Mouse (Mus musculus) right cerebral cortex, postnatal 25 days (tissue): ENCODE results near the gene Cdiptos.

Source experiments
- DNase-seq: peaks from one replicate; pipeline ENCODE4 v3.0.0; 2022

The Cdiptos gene

DNA sequence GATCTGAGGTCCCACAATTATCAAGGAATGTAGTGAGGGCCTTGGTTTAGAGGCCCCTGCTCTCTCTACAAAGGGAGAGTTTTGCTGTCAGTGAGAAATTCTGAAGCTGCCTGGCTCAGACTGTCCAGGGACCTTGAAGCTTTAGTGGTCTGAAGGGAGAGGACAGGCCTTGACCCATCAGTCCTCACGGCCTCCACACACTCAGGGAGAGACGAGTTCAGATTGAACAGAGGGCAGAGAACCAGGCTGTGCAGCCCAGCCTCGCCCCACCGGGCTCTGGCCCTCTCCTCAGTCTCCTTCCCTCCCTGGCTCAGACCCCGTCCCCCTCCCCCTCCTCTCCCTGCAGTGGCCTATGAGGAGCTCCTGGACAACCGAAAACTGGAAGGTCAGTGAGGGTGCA, 8.5 kb downstream of the Cdiptos start:
- no peak for DNase-seq

- DNase-seq = no peak
These were observed 10.3 kb downstream of the Cdiptos start for GRCm38 (mm10) chr7:126965568-126965967.

DNA sequence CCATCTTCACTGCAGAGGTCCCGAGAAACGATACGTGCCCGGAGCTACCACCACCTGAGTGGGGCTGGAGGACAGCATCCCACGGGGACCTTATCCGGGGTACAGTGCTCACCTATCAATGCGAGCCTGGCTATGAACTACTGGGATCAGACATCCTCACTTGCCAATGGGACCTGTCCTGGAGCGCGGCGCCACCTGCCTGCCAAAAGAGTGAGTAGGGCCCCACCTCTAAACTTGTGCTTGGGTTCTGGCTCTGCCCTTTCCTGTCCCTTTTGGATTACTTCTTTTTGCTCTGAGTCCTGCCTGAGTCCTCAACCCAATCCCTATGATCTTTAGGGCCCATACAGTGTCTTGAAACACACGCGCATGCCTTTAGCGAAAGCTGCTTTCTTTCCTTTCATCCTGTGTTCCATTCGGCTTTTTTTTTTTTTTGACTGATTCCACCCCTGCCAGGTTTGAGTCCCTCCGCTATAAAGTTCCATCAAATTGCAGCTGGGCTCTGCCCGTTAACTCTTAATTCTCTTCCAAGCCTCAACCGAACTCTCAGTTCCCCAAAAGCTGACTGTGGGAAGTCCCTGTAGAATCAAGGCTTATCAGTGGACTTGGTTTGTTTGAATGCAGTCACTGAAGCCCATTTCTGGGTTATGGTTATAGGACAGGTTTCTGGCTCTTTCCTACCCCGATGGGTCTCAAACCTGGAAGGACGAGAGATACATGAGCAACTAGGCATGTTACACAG, 12.2 kb downstream of the Cdiptos start:
- DNase-seq = no peak

DNA sequence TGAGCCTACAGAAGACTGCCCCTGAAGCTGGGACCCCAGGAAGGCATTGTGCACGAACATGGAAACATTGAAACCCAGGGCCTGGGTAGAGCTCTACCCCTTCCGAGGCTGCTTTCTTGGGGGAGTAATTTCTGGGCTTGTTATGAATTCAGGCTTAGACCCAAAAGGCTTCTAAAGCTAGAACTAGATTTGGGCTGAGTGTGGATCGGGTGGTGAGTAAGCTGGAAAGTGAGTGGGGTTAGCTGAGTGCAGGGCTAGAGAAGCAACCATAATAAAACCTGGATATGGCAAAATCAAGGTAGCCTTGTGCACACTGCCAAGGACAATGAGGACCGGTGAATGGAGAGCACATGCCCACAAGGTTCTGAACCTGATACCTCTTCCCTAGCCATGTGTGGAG, 13.9 kb downstream of the Cdiptos start:
- DNase-seq = no peak

- DNase-seq = no peak
These were observed 14.8 kb downstream of the Cdiptos start for GRCm38 (mm10) chr7:126961095-126961494.

DNA sequence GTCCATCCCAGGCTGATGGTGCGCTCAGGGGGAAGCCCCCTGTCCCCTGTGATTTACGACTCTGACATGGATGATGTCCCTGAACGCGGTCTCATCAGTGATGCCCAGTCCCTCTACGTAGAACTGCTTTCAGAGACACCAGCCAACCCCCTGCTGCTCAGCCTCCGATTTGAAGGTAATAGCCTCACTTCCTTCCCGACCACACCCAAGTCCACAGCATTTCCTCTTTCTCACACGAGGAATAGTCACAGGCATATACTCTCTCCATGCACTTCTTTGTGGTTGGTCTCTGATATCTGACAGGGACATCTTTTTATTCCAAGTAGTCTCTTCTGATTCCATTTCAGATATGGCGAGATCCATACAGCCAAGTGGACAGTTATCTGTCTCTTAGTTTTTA, 16.1 kb downstream of the Cdiptos start:
- DNase-seq = no peak

DNA sequence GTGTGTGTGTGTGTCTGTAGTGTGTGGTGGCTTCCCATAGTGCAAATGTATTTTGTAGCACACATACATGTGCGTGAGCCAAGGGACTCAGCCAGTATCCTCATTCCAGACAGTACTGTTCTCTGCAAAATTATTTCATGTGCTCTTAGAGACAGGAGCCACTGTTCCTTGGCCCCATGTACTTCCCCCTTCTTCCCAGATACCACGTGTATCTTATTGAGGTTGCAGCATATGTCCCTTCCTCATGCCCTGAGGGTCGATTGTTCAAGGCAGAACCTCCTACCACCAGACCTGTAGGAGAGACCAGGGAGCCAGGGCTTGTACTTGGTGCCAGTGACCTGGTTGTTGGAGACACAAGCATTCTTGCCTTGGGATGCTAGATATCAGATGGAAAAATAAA, 20.8 kb downstream of the Cdiptos start:
- no peak for DNase-seq

DNA sequence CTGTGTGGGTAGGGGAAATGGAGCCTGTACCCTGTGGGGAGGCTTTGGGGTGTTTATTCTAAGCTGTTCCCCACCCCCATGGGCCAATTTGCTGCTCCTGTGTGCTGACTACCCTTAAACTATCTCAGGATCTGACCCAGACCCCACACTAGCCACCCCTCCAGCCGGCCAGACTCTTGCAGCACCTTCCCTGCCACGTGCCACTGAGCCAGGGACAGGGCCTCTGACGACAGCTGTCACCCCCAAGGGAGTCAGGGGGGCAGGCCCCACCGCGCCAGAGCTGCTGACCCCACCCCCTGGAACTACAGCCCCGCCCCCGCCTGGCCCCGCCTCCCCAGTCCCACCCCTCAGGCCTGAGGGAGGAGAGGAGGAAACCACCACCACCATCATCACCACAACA, 23.3 kb downstream of the Cdiptos start:
- DNase-seq = no peak

DNA sequence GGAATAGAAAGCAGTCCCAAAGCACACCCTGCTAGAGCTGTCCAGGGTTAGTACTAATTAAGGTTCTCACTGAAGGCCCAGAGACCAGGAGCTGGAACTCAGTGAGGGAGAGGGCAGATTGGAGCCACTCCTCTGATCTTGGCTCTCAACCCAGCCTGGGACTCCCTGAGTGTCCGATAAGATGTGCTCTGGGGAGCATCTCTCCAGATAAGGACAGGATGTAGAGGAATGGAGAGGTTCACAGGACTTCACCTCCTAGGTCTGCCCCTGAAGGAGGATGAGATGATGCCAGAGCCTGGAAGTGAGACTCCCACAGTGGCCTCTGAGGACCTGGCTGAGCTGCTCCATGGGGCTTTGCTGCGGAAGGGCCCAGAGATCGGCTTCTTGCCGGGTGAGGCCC, 24.2 kb downstream of the Cdiptos start:
- peak; percentile 23 for DNase-seq

DNA sequence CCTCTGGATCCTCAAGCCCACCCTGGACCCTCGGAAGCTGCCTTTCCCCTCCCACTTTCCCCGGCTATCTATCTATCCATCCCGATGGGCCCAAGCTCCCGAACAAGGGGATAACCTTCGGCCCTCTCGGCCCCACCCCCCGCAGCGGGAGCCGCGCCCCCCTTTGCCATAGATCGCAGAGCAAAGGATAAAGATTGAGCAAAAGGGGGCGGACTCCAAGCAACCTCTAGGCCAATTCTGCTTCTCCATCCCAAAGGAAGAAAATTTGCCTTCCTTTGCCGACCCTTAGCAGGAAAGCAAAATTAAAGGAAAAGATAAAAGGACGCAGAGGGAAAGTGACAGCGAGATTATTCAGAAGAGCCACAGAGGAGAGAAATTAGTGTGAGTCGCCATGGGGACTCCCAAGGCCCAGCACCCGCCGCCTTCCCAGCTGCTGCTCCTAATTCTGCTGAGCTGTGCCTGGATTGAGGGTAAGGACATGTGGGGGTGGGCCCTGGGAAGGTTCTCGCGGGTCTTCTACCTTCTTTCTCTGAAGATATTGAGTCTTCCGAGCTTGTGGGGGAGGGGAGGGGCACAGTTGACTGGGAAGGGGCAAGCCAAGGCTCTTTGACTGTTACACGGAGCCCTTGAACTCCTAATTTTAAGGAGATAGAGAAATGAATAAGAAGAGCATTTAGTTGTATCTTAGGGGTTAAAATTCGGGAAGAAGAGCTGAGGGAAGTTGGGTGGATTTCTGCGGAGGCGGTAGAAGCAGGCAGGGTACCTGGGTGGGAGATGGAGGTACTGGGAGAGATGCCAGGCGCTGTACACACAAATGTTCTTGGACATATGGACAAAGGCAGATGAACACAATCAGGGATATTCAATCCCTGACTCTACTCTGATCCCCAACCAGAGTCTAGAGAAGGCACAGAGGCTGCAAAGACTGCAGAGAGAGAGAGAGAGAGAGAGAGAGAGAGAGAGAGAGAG, 25.0 kb downstream of the Cdiptos start:
- peak; percentile 34 for DNase-seq

DNA sequence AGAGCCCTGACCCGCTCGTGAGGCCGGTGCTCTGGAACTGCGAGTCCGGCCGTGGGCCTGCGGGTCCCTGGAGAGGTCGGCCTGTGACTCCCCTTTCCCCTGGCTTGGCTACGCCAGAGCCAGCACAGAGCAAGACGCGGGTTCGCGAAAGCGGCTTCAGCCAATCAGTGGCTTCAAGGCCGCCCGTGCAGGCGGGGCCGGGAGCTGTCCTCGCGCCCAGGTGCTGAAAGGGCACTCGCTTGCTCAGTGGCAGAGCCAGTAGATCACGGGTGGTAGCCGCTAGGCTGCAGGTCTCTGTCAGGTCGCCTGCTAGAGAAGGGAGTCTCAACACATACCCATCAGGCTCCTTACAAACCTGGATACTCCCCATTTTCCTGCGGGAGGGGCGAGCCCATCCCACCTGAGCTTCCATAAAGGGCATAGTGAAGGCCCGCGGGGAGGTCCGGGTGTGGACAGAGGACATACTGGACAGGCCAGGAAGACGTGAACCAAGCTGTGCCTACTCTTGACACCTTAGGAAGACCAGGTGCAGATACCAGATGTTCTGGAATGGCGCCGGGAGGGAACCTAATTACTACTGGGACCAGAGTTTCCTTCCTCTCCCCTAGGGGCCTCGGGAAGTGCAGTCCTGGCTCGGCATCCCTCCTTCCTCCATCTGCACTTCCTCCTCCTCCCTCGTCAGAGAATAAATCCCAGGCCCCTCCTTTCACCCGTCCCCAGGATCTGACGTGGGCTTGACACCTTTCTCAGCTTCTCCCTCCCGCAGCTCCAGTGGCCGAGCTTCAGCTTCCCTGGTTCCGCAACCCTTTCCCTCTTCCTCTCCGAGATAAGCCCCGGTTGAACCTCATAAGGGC, 25.9 kb downstream of the Cdiptos start, which contains the start of gene Sez6l2:
Sez6l2 (plus strand) TSS at position 771 of the 854 bp plus-strand sequence.
- peak; percentile 83 for DNase-seq

DNA sequence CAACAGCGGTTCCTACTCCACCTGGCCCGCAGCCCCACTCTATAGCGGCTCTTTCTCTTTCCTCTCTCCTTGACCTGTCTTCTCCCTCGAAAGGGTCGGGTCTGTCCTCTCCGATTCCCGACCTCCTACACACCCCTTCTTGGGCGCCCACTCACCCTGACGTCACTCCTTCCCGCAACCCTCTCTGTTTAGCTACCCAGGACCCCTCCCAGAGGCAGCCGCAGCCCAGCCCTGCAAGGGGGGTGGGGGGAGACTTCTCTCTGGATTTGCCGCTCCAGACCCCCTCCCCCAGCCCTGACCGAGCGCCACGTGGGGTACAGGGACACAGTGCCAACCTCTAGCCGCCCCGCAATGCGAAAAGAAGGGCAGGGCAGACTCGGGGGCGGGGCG, 26.5 kb downstream of the Cdiptos start, which contains the start of gene Asphd1:
Asphd1 (minus strand) TSS at position 180 of the 390 bp plus-strand sequence.
- DNase-seq = peak; percentile 76

DNA sequence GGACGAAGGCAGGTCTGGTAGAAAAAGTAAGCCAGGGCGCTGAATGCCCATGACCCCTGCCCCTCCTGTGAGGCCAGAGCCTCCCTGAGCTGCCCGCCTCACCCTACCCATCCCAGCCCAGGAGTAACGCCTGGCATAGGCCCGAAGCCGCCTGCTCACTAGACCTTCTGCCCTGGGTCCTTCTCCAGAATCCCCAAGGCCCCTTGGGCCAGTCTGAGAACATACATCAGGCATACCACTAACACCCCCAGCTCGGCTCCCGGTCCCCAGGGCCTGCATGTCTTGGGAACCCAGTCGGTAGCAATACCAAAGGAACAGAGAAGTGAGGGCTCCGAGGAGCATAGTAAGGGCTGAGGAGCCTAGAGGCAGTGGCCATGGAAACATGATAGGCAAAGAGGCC, 27.3 kb downstream of the Cdiptos start:
- peak; percentile 22 for DNase-seq

- no peak for DNase-seq
These were observed 29.4 kb downstream of the Cdiptos start for GRCm38 (mm10) chr7:126946530-126946929.

DNA sequence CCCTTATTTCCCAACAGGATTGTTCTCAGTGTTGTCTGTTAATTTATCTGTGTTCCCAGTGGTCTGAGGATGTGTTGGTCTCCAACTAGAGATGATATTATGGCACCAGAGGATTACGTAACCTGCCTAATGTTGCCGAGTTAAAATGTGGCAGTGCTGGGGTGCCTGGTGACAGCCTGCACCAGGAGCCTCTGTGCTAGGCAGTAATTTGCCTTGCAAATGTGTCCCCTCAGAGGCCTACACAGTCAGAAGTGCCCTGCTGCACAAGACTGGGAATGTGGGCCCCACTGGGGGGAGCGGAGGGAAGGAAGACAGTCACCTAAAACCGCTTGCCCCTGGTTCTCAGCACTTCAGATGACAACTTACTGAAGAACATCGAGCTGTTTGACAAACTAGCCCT, 34.1 kb downstream of the Cdiptos start:
- DNase-seq = no peak

DNA sequence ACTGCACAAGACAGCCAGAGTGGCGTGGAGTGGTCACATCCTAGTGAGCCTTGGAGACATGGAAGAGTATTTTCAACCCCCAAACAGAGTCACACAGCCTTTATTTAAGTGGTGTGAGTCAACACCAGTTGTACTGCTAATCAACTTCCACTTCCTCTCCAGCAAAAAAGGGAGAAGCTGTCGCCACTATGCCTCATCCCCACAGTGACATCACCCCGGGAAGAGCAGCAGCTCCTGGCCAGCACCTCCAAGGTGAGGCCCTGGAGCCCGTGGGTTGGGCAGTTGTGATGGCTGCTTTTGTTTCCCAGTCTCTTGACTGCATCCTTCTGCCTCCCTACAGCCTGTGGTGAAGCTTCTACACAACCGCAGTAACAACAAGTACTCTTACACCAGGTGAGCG, 34.7 kb downstream of the Cdiptos start:
- no peak for DNase-seq

GRCm38 (mm10) chr7:126932652-126933051, 43.2 kb downstream of the Cdiptos start:
- no peak for DNase-seq

- DNase-seq = no peak
These were observed 46.9 kb downstream of the Cdiptos start for GRCm38 (mm10) chr7:126929046-126929445.

- DNase-seq = peak; percentile 95
These were observed 47.4 kb downstream of the Cdiptos start, which contains the start of gene Kctd13 for GRCm38 (mm10) chr7:126928384-126929037. TSS of gene Kctd13 (plus strand) at chr7:126928879.

- no peak for DNase-seq
These were observed 49.6 kb downstream of the Cdiptos start for GRCm38 (mm10) chr7:126926299-126926698.

DNA sequence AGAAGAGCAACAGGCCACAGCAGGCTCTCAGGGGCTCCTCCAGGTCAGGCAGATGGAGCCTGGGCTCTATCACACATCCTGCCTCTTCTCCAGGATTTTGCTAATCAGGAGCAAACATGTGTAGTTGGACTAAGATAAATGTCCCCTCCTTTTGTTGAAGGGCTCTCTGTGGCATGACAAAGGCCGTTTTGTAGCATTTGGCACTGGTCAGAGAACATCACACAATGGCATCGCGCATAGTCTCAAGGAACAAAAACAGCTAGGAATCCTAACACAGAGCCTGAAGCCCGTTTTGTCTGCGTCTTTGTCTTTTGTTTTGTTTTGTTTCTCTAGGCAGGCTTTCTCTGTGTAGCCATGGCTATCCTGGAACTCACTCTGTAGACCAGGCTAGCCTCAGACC, 51.9 kb downstream of the Cdiptos start:
- no peak for DNase-seq

DNA sequence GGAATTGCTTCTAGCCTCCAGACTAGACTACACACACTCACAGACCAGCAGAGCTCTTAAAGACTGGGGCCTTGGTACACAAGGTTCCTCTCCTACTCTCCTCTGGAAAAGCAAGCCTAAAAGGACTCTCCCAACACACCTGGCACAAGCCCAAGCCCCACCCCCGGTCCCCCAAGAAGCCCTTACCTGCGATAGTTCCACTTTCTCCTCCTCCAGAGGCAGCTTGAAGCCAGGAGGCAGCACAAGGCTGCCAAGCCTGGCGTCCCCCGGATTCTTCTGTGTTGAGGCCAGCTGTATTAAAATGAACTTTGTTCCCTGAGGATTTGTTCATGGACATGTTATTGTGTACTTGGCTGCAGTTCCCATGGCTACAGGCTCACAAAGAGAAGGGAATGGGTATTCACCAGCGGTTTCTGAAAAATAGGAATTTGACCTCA, 53.3 kb downstream of the Cdiptos start, which contains the start of gene Tmem219:
Tmem219 (minus strand) TSS at position 294 of the 437 bp plus-strand sequence.
- DNase-seq = no peak
